Mouse (Mus musculus): Measurements from ENCODE around the gene Grin2a. TPM values are rescaled to one million over a fixed set of nuclear protein-coding genes. Genes with fewer than 3 reads are reported as not detected.

Grin2a gene
- polyA plus RNA-seq, 1 experiment from 2014 or later = 10.2 TPM

GRCm38 (mm10) chr16:9735365-9736080 is 259.8 kb downstream of the Grin2a start:
- WGBS = 58% methylated on average over 8 of the region's 8 CpGs
- Histone ChIP-seq H3K36me3 (no peaks in the 10 kb centered on the region), H3K4me1 (replicated peaks) (0 out of 2 replicates have a peak, but pooled peaks cover 13% of the 10 kb centered on the region), H3K27ac (replicated peaks) (no peak overlapping the region), H3K27me3 (no peaks in the 10 kb centered on the region), H3K4me2 (no peak overlapping the region), H3K9me3 (no peaks in the 10 kb centered on the region), H3K4me3 (no peak overlapping the region), H3K9ac (no peak overlapping the region)
- 0 out of 2 replicates have a peak, but pooled peaks have one; percentile 48 for ATAC-seq (ENCODE audit: low FRiP score, low read depth)

DNA sequence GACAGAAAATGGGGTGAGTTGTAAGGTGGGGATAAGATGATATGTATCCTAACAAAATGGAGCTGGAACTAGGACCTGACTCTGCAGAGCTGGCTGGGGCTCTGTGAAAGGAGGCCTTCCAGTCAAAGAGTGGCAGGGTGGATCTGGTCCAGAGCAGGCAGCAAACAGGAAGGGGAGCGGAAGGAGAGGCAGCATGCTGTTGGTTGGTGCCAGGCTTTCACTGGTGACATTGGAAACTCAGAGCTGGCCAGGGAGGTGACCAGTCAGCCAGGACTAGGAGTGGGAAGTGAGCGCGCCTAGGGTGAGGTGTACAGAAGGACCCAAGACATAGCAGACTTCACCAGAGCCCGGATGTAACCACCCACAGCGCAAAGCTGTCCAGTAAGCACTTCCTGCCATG is 267.8 kb downstream of the Grin2a start:
- no peak for ATAC-seq (ENCODE audit: low FRiP score, low read depth)
- Histone ChIP-seq H3K9me3 (no peaks in the 10 kb centered on the region), H3K4me1 (replicated peaks) (no peaks in the 10 kb centered on the region), H3K4me3 (no peak overlapping the region), H3K27me3 (no peaks in the 10 kb centered on the region), H3K27ac (replicated peaks) (no peak overlapping the region), H3K36me3 (no peaks in the 10 kb centered on the region), H3K9ac (no peak overlapping the region), H3K4me2 (no peak overlapping the region)
- 97% methylated on average over 5 of the region's 5 CpGs for WGBS

- no peaks in the 10 kb centered on the region for H3K27me3 ChIP-seq
- H3K9me3 ChIP-seq = no peaks in the 10 kb centered on the region
- ATAC-seq (ENCODE audit: low FRiP score, low read depth) = no peak
- no peaks in the 10 kb centered on the region for H3K36me3 ChIP-seq
- no peak overlapping the region for H3K9ac ChIP-seq
- WGBS = 73% methylated on average over 7 of the region's 7 CpGs
- H3K4me3 ChIP-seq = no peak overlapping the region
- H3K4me2 ChIP-seq = no peak overlapping the region
- H3K4me1 ChIP-seq (replicated peaks) = no peaks in the 10 kb centered on the region
- H3K27ac ChIP-seq (replicated peaks) = no peak overlapping the region
Measured at GRCm38 (mm10) chr16:9725578-9726113, 269.7 kb downstream of the Grin2a start.

DNA sequence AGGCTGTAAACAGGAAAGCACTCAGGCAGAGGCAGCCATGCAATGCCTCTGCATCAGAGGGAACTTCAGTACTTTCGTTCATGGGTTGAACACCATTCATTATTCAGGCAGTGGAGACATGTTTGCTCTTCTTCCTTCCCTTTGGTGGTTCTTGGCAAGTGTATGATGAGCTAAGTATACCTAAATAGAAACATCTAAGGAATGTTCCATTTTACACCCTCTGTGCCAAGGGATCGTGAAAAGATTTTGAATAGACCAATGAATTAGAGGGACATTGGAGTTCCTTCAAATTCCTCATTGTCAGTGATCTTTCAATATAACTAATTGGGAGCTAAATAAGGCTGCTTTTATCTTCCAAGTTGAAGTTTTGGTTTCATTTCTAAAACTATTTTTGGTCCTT is 284.0 kb downstream of the Grin2a start:
- 90% methylated on average over 2 of the region's 2 CpGs for WGBS
- Histone ChIP-seq H3K4me1 (replicated peaks) (no peaks in the 10 kb centered on the region), H3K27ac (replicated peaks) (no peak overlapping the region), H3K27me3 (no peaks in the 10 kb centered on the region), H3K9me3 (no peaks in the 10 kb centered on the region), H3K4me3 (no peak overlapping the region), H3K4me2 (no peak overlapping the region), H3K9ac (no peak overlapping the region), H3K36me3 (no peaks in the 10 kb centered on the region)
- ATAC-seq (ENCODE audit: low FRiP score, low read depth) = no peak

GRCm38 (mm10) chr16:9709921-9710320 is 285.4 kb downstream of the Grin2a start:
- H3K9me3 ChIP-seq = no peaks in the 10 kb centered on the region
- H3K36me3 ChIP-seq = no peaks in the 10 kb centered on the region
- no peak overlapping the region for H3K4me3 ChIP-seq
- no peak overlapping the region for H3K9ac ChIP-seq
- no peaks in the 10 kb centered on the region for H3K4me1 ChIP-seq (replicated peaks)
- no peak overlapping the region for H3K27ac ChIP-seq (replicated peaks)
- no peak for ATAC-seq (ENCODE audit: low FRiP score, low read depth)
- WGBS = 78% methylated on average over 2 of the region's 2 CpGs
- H3K27me3 ChIP-seq = no peaks in the 10 kb centered on the region
- no peak overlapping the region for H3K4me2 ChIP-seq

- Histone ChIP-seq H3K9me3 (no peaks in the 10 kb centered on the region), H3K9ac (no peak overlapping the region), H3K36me3 (no peaks in the 10 kb centered on the region), H3K27me3 (no peaks in the 10 kb centered on the region), H3K4me2 (no peak overlapping the region), H3K4me3 (no peak overlapping the region), H3K27ac (replicated peaks) (no peak overlapping the region), H3K4me1 (replicated peaks) (no peaks in the 10 kb centered on the region)
- ATAC-seq (ENCODE audit: low FRiP score, low read depth) = no peak
- WGBS = 71% methylated on average over 2 of the region's 2 CpGs
Measured at GRCm38 (mm10) chr16:9697141-9697540, 298.2 kb downstream of the Grin2a start.

DNA sequence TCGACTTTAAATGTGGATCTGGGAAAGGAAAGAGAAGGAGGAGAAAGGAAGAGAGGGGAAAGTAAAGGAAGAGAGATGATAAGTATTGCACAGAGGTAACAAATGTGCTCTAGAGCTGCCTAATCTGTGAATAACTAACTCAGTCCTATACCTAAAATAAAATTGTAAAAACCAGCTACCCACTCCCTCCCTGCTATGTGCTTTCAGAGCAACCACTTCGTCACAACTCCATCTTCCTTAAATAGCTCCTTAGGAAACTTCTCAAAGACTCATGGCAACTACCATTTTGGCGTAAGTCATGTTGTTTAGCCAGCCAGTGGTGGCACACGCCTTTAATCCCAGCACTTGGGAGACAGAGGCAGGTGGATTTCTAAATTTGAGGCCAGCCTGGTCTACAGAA is 301.3 kb downstream of the Grin2a start:
- Histone ChIP-seq H3K4me2 (no peak overlapping the region), H3K4me3 (no peak overlapping the region), H3K4me1 (replicated peaks) (no peaks in the 10 kb centered on the region), H3K36me3 (no peaks in the 10 kb centered on the region), H3K9ac (no peak overlapping the region), H3K9me3 (no peaks in the 10 kb centered on the region), H3K27ac (replicated peaks) (no peak overlapping the region), H3K27me3 (no peaks in the 10 kb centered on the region)
- ATAC-seq (ENCODE audit: low FRiP score, low read depth) = no peak
- 84% methylated on average over 4 of the region's 4 CpGs for WGBS

GRCm38 (mm10) chr16:9688523-9689140 is 306.7 kb downstream of the Grin2a start:
- 8% methylated on average over 1 of the region's 1 CpGs for WGBS
- H3K9me3 ChIP-seq = no peaks in the 10 kb centered on the region
- H3K27me3 ChIP-seq = no peaks in the 10 kb centered on the region
- H3K4me1 ChIP-seq (replicated peaks) = no peaks in the 10 kb centered on the region
- H3K9ac ChIP-seq = no peak overlapping the region
- H3K4me2 ChIP-seq = no peak overlapping the region
- no peaks in the 10 kb centered on the region for H3K36me3 ChIP-seq
- H3K4me3 ChIP-seq = no peak overlapping the region
- no peak overlapping the region for H3K27ac ChIP-seq (replicated peaks)
- ATAC-seq (ENCODE audit: low FRiP score, low read depth) = no peak

GRCm38 (mm10) chr16:9680572-9680971 is 314.8 kb downstream of the Grin2a start:
- Histone ChIP-seq H3K4me2 (no peak overlapping the region), H3K9ac (no peak overlapping the region), H3K9me3 (no peaks in the 10 kb centered on the region), H3K36me3 (no peaks in the 10 kb centered on the region), H3K4me1 (replicated peaks) (peaks cover 17% of the 10 kb centered on the region; the same call in 1 of the 2 replicates), H3K27me3 (no peaks in the 10 kb centered on the region), H3K4me3 (no peak overlapping the region), H3K27ac (replicated peaks) (no peak overlapping the region)
- WGBS = 85% methylated on average over 4 of the region's 4 CpGs
- ATAC-seq (ENCODE audit: low FRiP score, low read depth) = no peak

GRCm38 (mm10) chr16:9679994-9680393 is 315.4 kb downstream of the Grin2a start:
- H3K4me3 ChIP-seq = no peak overlapping the region
- H3K27ac ChIP-seq (replicated peaks) = no peak overlapping the region
- no peak overlapping the region for H3K9ac ChIP-seq
- no peak overlapping the region for H3K4me2 ChIP-seq
- no peaks in the 10 kb centered on the region for H3K27me3 ChIP-seq
- no peaks in the 10 kb centered on the region for H3K9me3 ChIP-seq
- peaks cover 17% of the 10 kb centered on the region; the same call in 1 of the 2 replicates for H3K4me1 ChIP-seq (replicated peaks)
- H3K36me3 ChIP-seq = no peaks in the 10 kb centered on the region
- WGBS = 42% methylated on average over 5 of the region's 5 CpGs
- ATAC-seq (ENCODE audit: low FRiP score, low read depth) = no peak

DNA sequence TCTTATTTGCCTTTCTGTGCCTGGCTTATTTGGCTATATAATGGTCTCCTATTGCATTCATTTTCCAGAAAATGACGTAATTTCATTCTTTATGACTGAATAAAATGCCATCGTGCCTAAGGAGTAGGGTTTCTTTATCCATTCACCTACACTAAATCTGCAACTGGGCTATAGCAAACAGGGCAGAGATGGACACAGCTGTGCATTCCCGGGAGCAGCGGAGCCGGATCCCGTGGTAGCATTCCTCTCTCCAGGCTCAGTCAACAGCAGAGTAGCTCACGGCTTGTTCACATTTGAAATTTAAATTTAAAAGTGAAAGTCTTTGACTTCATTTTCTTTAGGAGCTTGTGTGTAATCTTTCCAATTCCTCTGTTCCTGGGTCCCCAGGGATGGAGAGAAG is 316.6 kb downstream of the Grin2a start:
- no peak overlapping the region for H3K9ac ChIP-seq
- H3K9me3 ChIP-seq = no peaks in the 10 kb centered on the region
- WGBS = 34% methylated on average over 7 of the region's 7 CpGs
- no peak overlapping the region for H3K4me3 ChIP-seq
- H3K36me3 ChIP-seq = no peaks in the 10 kb centered on the region
- ATAC-seq (ENCODE audit: low FRiP score, low read depth) = no peak
- H3K4me1 ChIP-seq (replicated peaks) = peaks cover 17% of the 10 kb centered on the region; the same call in 1 of the 2 replicates
- H3K27me3 ChIP-seq = no peaks in the 10 kb centered on the region
- H3K4me2 ChIP-seq = no peak overlapping the region
- no peak overlapping the region; the same call in 1 of the 2 replicates for H3K27ac ChIP-seq (replicated peaks)

- 22% methylated on average over 2 of the region's 2 CpGs for WGBS
- peak; percentile 51; the same call in 1 of the 2 replicates for ATAC-seq (ENCODE audit: low FRiP score, low read depth)
Measured at GRCm38 (mm10) chr16:9672390-9672789, 323.0 kb downstream of the Grin2a start.

More at GRCm38 (mm10) chr16:9672390-9672789, 323.0 kb downstream of the Grin2a start:
- Histone ChIP-seq H3K4me1 (replicated peaks) (peaks cover 7% of the 10 kb centered on the region), H3K4me3 (no peak overlapping the region), H3K9ac (no peak overlapping the region), H3K9me3 (no peaks in the 10 kb centered on the region), H3K4me2 (no peak overlapping the region), H3K27ac (replicated peaks) (no peak overlapping the region), H3K27me3 (no peaks in the 10 kb centered on the region), H3K36me3 (no peaks in the 10 kb centered on the region)

Measured in hindbrain, embryonic 15.5 days (tissue).